Mouse (Mus musculus) olfactory bulb, adult 2 months (tissue): ENCODE data around the gene Eps15l1. TPM values are rescaled to one million over a fixed set of nuclear protein-coding genes. Genes with fewer than 3 reads are reported as not detected.

Experiments used
- H3K27ac ChIP-seq: fragments of 200-500 bp; 2 replicates; pipeline ENCODE4 v1.5.1; 2012; ENCODE audit warnings: low read depth, low read length; ENCODE audit not compliant: insufficient read depth
- H3K4me1 ChIP-seq: fragments of 200-500 bp; 2 replicates; pipeline ENCODE4 v1.6.1; 2012; ENCODE audit warnings: low read length; ENCODE audit not compliant: control insufficient read depth, insufficient read depth
- H3K4me3 ChIP-seq: fragments of 200-500 bp; 2 replicates; pipeline ENCODE4 v1.5.1; 2012; ENCODE audit warnings: mild to moderate bottlenecking, low read depth, low read length, moderate library complexity; ENCODE audit not compliant: insufficient read depth
- CTCF ChIP-seq: fragments of 200-500 bp; IDR thresholded peaks from 2 replicates; pipeline ENCODE4 v1.5.1; 2012; ENCODE audit warnings: low read depth, mild to moderate bottlenecking, low read length, moderate library complexity; ENCODE audit not compliant: insufficient read depth
- POLR2A ChIP-seq: fragments of 200-500 bp; IDR thresholded peaks from 2 replicates; pipeline ENCODE4 v1.6.1; 2012; ENCODE audit warnings: mild to moderate bottlenecking, low read depth, low read length, moderate library complexity; ENCODE audit not compliant: insufficient read depth
- WGBS: fragments of 180-500 bp; shearing (Covaris S2); methylation state at CpG from one replicate; pipeline ENCODE4 v1.1.7; 2018; 5-methylcytosine and 5-hydroxymethylcytosine counted together
- polyA plus RNA-seq: library from polyadenylated mRNA; stranded (reverse); fragments of >200 nt; gene quantifications from 2 replicates; pipeline ENCODE4 v1.2.4, GENCODE M21; 2012; ENCODE audit warnings: low replicate concordance; ENCODE audit not compliant: missing spikeins, insufficient read depth, insufficient read length

Eps15l1 gene
- polyA plus RNA-seq, 1 experiment: 130 TPM

DNA sequence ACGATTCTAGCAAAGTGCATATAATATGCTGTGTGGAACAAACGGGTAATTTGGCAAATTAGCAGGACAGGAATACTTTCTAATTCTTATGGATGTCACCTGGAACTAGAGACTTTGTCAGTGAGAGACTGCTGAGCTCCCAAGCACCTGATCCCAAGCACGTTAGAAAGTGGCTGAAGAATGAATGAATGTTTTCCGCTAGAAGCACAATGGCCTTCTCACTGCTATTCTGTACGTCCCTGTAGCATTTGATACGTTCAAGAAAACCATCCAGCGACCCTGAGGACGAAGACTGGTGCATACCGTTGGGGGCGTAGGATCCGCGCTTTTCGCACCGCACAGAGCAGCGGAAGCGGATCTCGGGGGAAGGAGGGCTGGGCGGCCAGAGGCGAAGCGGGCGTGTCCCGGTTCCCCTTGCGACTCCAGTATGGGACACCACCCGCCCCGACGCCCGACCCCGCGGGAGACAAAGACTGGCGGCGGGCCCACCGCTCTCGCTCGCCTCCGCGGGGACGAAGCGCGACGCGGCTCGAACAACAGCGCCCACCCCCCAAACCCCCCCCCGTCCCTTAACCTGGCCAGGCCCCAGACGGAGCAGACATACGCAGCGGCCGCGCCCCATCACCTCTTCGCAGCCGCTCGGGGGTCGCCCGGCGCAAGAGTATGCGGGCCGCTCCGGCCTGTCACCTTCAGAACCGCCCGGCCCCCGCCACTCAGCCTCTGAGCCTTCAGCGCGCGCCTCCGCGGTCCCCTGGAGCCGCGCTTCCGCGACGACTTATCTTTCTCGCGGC, 494 bp downstream of the Eps15l1 start:
- peak overlapping the region; percentile 78 for H3K27ac ChIP-seq
- under 1% methylated on average over 71 of the region's 73 CpGs for WGBS
- peaks cover 25% of the 10 kb centered on the region for H3K4me1 ChIP-seq
- H3K4me3 ChIP-seq: peak overlapping the region; percentile 88
- TF ChIP-seq POLR2A (no peak), CTCF (no peak)

DNA sequence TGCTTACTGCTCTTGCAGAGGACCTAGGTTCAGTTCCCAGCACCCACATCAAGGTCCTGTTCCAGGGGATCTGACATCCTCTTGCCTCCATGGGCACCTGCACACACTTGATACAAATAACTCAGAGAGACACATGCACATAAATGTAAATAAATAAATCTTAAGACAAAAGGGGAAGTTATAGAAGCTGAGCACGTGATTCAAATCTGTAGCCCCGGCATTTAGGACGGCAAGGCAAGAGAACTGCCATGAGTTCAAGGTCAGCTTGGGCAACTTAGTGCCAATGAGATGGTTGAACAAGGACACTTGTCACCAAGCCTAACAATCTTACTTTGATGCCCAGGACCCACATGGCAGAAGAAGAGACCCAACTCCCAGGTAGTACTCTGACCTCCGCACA, 3.2 kb downstream of the Eps15l1 start:
- H3K4me3 ChIP-seq: no peak overlapping the region
- WGBS: 92% methylated on average over 4 of the region's 4 CpGs
- peaks cover 38% of the 10 kb centered on the region for H3K4me1 ChIP-seq
- no peak for TF ChIP-seq POLR2A
- TF ChIP-seq CTCF: no peak
- H3K27ac ChIP-seq: no peak overlapping the region

DNA sequence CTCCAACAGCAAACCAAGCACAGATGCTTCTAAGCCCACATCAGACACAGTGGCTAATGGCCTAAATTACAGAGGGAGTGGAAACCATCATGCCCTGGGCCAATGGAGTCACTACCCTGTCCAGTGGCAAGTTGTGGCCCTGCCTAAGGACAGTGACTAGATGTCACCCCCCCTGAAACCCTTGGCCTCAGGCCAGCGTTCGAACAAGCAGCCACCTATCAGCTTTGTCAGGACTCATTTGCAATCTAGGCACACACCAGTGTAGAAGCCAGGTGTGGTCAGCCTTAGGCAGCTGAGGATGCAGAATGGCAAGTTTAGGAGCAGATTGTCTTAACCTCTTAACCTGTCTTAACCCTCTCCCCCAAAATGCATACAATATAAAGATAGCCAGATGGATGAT, 6.0 kb downstream of the Eps15l1 start:
- Histone ChIP-seq H3K27ac (no peak overlapping the region), H3K4me1 (peaks cover 51% of the 10 kb centered on the region), H3K4me3 (no peak overlapping the region)
- TF ChIP-seq POLR2A (no peak), CTCF (no peak)
- 58% methylated on average over 2 of the region's 2 CpGs for WGBS

DNA sequence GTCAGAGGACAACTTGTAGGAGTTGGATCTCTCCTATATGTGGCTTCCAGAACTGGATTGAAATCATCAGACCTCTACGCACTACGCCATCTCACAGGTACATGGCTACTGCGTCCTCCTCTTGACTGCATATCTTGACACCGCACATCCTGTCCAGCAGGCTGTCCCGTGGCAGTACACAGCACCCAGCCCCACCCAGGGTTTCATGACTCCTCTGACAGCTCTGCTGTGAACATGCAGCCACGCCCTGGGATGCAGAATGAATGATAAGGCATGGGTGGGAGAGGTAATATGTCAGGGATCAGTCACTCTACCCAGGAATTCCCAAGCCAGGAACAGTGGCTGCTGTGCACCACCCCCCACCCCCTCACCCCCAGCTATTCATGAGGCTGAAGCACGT, 7.4 kb downstream of the Eps15l1 start:
- Histone ChIP-seq H3K4me1 (peaks cover 49% of the 10 kb centered on the region), H3K4me3 (no peak overlapping the region), H3K27ac (no peak overlapping the region)
- TF ChIP-seq CTCF (no peak), POLR2A (no peak)
- 85% methylated on average over 7 of the region's 7 CpGs for WGBS

DNA sequence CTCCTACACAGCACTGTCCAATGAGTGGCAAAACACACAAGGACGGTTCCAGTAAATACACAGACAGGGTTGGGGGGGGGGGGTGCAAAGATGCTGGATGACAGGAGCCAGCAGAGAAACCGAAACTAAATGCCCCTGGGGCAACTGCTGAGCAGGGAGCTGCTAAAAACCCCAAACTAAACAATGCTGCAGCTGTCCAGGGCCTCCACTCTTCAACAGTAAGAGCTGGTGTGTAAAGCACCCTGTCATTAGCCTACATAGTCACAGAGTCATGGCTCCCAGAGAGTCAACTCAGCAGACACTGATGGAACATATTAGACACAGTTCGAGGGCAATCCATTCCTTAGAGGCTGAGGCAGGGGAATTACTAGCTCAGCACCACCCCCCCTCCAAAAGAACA, 11.8 kb downstream of the Eps15l1 start:
- peak overlapping the region; percentile 50; the same call in 1 of the 2 replicates for H3K27ac ChIP-seq
- TF ChIP-seq CTCF: no peak
- peaks cover 28% of the 10 kb centered on the region for H3K4me1 ChIP-seq
- H3K4me3 ChIP-seq: no peak overlapping the region
- WGBS: 13% methylated on average over 3 of the region's 3 CpGs

DNA sequence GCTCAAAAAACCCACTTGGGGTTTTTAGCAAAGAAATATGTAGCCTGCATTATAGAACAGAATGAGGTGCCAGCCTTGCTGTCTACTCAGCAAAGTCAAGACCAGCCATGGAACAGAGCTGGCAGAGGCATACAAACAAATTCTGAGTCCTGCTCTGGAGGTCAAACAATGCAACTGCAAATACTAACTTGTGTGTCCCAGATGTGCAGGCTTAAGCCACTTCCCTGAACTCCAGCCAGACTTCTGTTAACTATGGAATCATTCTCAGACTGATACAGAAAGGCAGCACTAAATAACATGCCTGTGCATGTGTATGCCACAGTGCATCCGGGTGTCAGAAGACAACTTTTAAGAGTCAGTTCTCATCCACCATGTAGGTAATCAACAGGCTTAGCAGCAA, 13.4 kb downstream of the Eps15l1 start:
- Histone ChIP-seq H3K4me3 (no peak overlapping the region), H3K27ac (no peak overlapping the region), H3K4me1 (peaks cover 20% of the 10 kb centered on the region)
- 85% methylated on average over 1 of the region's 1 CpGs for WGBS
- TF ChIP-seq CTCF (no peak), POLR2A (no peak)

DNA sequence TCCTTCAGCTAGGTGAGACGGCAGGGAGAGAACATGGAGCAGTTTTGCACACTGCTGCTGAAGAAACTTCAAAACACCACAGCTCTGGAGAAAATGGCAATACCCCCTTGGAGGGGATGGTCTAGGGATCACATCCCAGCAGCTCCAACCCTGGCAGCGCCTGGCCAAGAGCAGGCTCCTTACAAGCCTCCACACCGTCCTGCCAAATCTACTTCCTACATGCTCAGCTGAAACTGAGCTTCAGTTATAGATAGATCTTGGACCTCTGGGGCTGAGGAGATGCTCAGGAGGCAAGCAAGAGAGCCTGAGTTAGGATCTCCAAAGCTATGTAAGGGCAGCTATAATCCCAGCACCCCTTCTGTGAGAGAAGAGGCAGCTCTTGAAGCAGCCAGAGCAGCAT, 18.3 kb downstream of the Eps15l1 start:
- H3K27ac ChIP-seq: no peak overlapping the region
- H3K4me1 ChIP-seq: peaks cover 13% of the 10 kb centered on the region; the same call in 1 of the 2 replicates
- no peak overlapping the region for H3K4me3 ChIP-seq
- WGBS: 81% methylated on average over 3 of the region's 3 CpGs
- TF ChIP-seq POLR2A: no peak

DNA sequence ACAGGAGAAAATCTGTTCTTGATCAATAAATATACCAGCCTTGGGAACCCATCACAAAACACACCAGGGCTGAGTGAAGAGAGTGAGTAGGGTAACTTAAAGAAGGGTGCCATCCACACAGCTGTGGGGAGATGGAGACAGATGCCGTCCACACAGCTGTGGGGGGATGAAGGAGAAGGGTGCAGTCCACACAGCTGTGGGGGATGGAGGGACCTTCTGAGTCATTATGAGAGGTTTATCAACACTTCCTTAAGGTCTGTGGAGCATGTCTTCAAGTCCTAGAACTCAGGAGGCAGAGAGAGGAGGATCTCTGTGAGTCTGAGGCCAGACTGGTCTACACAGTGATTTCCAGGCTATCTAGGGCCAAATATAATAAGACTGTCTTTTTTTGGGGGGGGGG, 19.9 kb downstream of the Eps15l1 start:
- TF ChIP-seq POLR2A (no peak), CTCF (no peak)
- H3K4me3 ChIP-seq: no peak overlapping the region
- 55% methylated on average over 1 of the region's 1 CpGs for WGBS

DNA sequence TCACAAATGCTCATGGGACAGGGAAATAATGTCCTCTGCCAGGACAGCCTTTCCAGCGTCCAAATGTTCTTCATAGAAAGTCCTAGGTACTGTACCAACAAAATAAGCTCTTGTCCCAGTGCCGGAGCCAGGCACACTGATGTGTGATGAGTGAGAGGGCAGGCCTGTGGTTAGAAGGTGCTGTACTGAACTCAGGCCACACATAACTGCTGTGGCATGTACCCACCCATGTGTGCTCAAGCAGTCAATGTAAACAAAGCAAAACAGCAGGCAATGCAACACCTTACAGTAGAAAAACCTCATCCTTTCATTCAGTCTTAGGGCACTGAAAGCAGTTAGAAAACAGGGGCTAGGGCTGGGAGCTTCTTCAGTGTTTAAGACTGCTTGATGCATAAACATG, 35.5 kb downstream of the Eps15l1 start:
- H3K4me3 ChIP-seq: no peak overlapping the region
- H3K27ac ChIP-seq: no peak overlapping the region
- no peaks in the 10 kb centered on the region for H3K4me1 ChIP-seq
- WGBS: 92% methylated on average over 2 of the region's 2 CpGs
- TF ChIP-seq POLR2A (no peak), CTCF (no peak)

More for the DNA sequence above, 19.9 kb downstream of the Eps15l1 start:
- no peak overlapping the region; the same call in 1 of the 2 replicates for H3K27ac ChIP-seq
- peaks cover 13% of the 10 kb centered on the region; the same call in 1 of the 2 replicates for H3K4me1 ChIP-seq

DNA sequence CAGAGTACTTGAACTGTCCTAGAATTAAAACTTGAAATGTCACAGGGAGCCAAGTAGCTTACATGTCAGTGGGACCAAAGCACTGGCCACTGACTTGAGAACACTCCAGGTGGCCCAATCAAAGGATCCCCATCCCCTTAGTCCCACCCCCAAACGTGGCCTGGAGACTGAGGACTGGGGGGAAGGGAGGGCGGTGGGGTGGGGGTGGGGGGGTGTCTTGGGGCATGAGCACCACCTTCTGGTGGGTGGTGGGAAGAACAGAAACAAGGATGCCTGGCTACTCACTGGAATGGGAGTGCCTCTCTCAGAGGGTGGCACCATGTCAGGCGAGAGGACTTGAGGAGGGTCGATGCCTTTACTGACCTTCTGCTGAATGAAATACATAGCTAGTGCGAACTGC, 38.9 kb downstream of the Eps15l1 start:
- no peaks in the 10 kb centered on the region for H3K4me1 ChIP-seq
- H3K4me3 ChIP-seq: no peak overlapping the region
- H3K27ac ChIP-seq: no peak overlapping the region
- 52% methylated on average over 5 of the region's 5 CpGs for WGBS
- no peak for TF ChIP-seq CTCF
- no peak for TF ChIP-seq POLR2A
